Mouse (Mus musculus) limb, embryonic 14.5 days (tissue): ENCODE data around the gene Dip2c. TPM values are rescaled to one million over a fixed set of nuclear protein-coding genes. Genes with fewer than 3 reads are reported as not detected.

Experiments
- ATAC-seq: fragments of 200-750 bp; cut with Nextera tagmentation; 2 replicates; pipeline ENCODE4 v1.8.0; 2017; ENCODE audit warnings: low read depth, moderate number of reproducible peaks, moderate TSS enrichment; ENCODE audit not compliant: low FRiP score
- DNase-seq: peaks from one replicate; pipeline ENCODE4 v3.0.0-alpha.2; 2015; ENCODE audit warnings: low spot score
- H3K27ac ChIP-seq: fragments of 300-500 bp; sonication (generic); replicated peaks from 2 replicates; pipeline ENCODE4 v1.5.1; 2014; ENCODE audit warnings: low read depth, mild to moderate bottlenecking, low read length, moderate library complexity, mixed read lengths
- H3K27me3 ChIP-seq: fragments of 300-500 bp; sonication (generic); 2 replicates; pipeline ENCODE4 v1.6.1; 2014; ENCODE audit warnings: low read length, mixed read lengths; ENCODE audit not compliant: control insufficient read depth, insufficient read depth
- H3K36me3 ChIP-seq: fragments of 300-500 bp; sonication (generic); 2 replicates; pipeline ENCODE4 v1.6.1; 2014; ENCODE audit warnings: mild to moderate bottlenecking, low read length, moderate library complexity, mixed read lengths; ENCODE audit not compliant: control insufficient read depth, insufficient read depth
- H3K4me1 ChIP-seq: fragments of 300-500 bp; sonication (generic); 2 replicates; pipeline ENCODE4 v1.6.1; 2014; ENCODE audit warnings: antibody characterized with exemption, low read length, mixed read lengths; ENCODE audit not compliant: control insufficient read depth, insufficient read depth
- H3K4me2 ChIP-seq: fragments of 300-500 bp; sonication (generic); replicated peaks from 2 replicates; pipeline ENCODE4 v1.6.1; 2014; ENCODE audit warnings: low read depth, mild to moderate bottlenecking, low read length, moderate library complexity; ENCODE audit not compliant: severe bottlenecking
- H3K4me3 ChIP-seq: fragments of 300-500 bp; sonication (generic); replicated peaks from 2 replicates; pipeline ENCODE4 v1.5.1; 2014; ENCODE audit warnings: low read length
- H3K9ac ChIP-seq: fragments of 300-500 bp; sonication (generic); 2 replicates; pipeline ENCODE4 v1.6.1; 2014; ENCODE audit warnings: mild to moderate bottlenecking, low read depth, low read length, moderate library complexity; ENCODE audit not compliant: severe bottlenecking
- H3K9me3 ChIP-seq: fragments of 300-500 bp; sonication (generic); 2 replicates; pipeline ENCODE4 v1.6.1; 2016; ENCODE audit warnings: low read length; ENCODE audit not compliant: control insufficient read depth
- POLR2A ChIP-seq: fragments of 200-500 bp; IDR thresholded peaks from 2 replicates; pipeline ENCODE4 v1.8.0; 2012; ENCODE audit warnings: inconsistent platforms, mild to moderate bottlenecking, moderate library complexity, borderline replicate concordance; ENCODE audit not compliant: insufficient read depth, insufficient read length; ENCODE audit errors: extremely low read depth
- WGBS: fragments of 180-500 bp; shearing (Covaris S2); extraction: QIAGEN DNeasy Blood & Tissue Kit; methylation state at CpG from one replicate; pipeline ENCODE4 v1.1.7; 2014; 5-methylcytosine and 5-hydroxymethylcytosine counted together
- polyA plus RNA-seq, 2 experiments: library from polyadenylated mRNA; depleted of rRNA in 1 of 2; stranded (reverse) in 1 of 2; unstranded in 1 of 2; fragments of >200 nt; fragmentation: Nextera tagmentation in 1 of 2; extraction: Ambion mirVana in 1 of 2; gene quantifications; 2 replicates each; pipeline versions ENCODE4 v1.2.1 to v1.2.3; 2012 to 2014

Dip2c gene
- polyA plus RNA-seq, 2 experiments = 11.1 to 11.5 TPM

- no peak for TF ChIP-seq POLR2A
- no peak for ATAC-seq
- 78% methylated on average over 4 of the region's 4 CpGs for WGBS
These were observed 14.6 kb upstream of the Dip2c start for GRCm38 (mm10) chr13:9261748-9262147.

GRCm38 (mm10) chr13:9265516-9265915 is 10.8 kb upstream of the Dip2c start:
- H3K4me3 ChIP-seq = no peak overlapping the region
- H3K36me3 ChIP-seq = no peaks in the 10 kb centered on the region
- ATAC-seq (no peak), DNase-seq (no peak)
- no peak overlapping the region for H3K27ac ChIP-seq
- H3K27me3 ChIP-seq = no peaks in the 10 kb centered on the region
- no peaks in the 10 kb centered on the region for H3K9me3 ChIP-seq
- no peak overlapping the region for H3K4me2 ChIP-seq
- TF ChIP-seq POLR2A = no peak
- no peaks in the 10 kb centered on the region for H3K4me1 ChIP-seq
- no peak overlapping the region for H3K9ac ChIP-seq
- WGBS = 94% methylated on average over 5 of the region's 5 CpGs

More at GRCm38 (mm10) chr13:9261748-9262147, 14.6 kb upstream of the Dip2c start:
- Histone ChIP-seq H3K9me3 (no peaks in the 10 kb centered on the region), H3K4me1 (no peaks in the 10 kb centered on the region), H3K27ac (no peak overlapping the region), H3K36me3 (no peaks in the 10 kb centered on the region), H3K9ac (no peak overlapping the region), H3K4me3 (no peak overlapping the region), H3K27me3 (no peaks in the 10 kb centered on the region), H3K4me2 (no peak overlapping the region)
- no peak for DNase-seq

- no peak for TF ChIP-seq POLR2A
- 0% methylated on average over 23 of the region's 75 CpGs for WGBS
- ATAC-seq = peak; percentile 71
These were observed 710 bp downstream of the Dip2c start for GRCm38 (mm10) chr13:9276856-9277620.

GRCm38 (mm10) chr13:9277621-9277960 is 1.3 kb downstream of the Dip2c start:
- WGBS = 2% methylated on average over 15 of the region's 15 CpGs

More at GRCm38 (mm10) chr13:9276856-9277620, 710 bp downstream of the Dip2c start:
- H3K9me3 ChIP-seq = no peaks in the 10 kb centered on the region
- H3K9ac ChIP-seq = peak overlapping the region; percentile 97
- peak overlapping the region; percentile 89 for H3K4me3 ChIP-seq
- no peaks in the 10 kb centered on the region for H3K36me3 ChIP-seq
- H3K4me1 ChIP-seq = peaks cover 9% of the 10 kb centered on the region; the same call in 1 of the 2 replicates
- DNase-seq = peak; percentile 22
- H3K27ac ChIP-seq = peak overlapping the region; percentile 93
- H3K4me2 ChIP-seq = peak overlapping the region; percentile 82
- H3K27me3 ChIP-seq = no peaks in the 10 kb centered on the region

GRCm38 (mm10) chr13:9278636-9279035 is 2.3 kb downstream of the Dip2c start:
- no peak for TF ChIP-seq POLR2A
- no peak for DNase-seq
- ATAC-seq = no peak
- peaks cover 9% of the 10 kb centered on the region; the same call in 1 of the 2 replicates for H3K4me1 ChIP-seq
- 90% methylated on average over 5 of the region's 5 CpGs for WGBS
- no peaks in the 10 kb centered on the region for H3K9me3 ChIP-seq
- no peaks in the 10 kb centered on the region for H3K36me3 ChIP-seq
- no peak overlapping the region for H3K4me3 ChIP-seq
- peak overlapping the region; percentile 82; the same call in 1 of the 2 replicates for H3K4me2 ChIP-seq
- H3K27ac ChIP-seq = no peak overlapping the region
- no peak overlapping the region for H3K9ac ChIP-seq
- no peaks in the 10 kb centered on the region for H3K27me3 ChIP-seq

More at GRCm38 (mm10) chr13:9277621-9277960, 1.3 kb downstream of the Dip2c start:
- H3K27me3 ChIP-seq = no peaks in the 10 kb centered on the region
- H3K9me3 ChIP-seq = no peaks in the 10 kb centered on the region
- peak overlapping the region; percentile 82 for H3K4me2 ChIP-seq
- peak overlapping the region; percentile 89 for H3K4me3 ChIP-seq
- no peak for ATAC-seq
- H3K27ac ChIP-seq = no peak overlapping the region
- no peak for TF ChIP-seq POLR2A
- peak overlapping the region; percentile 97 for H3K9ac ChIP-seq
- H3K36me3 ChIP-seq = no peaks in the 10 kb centered on the region
- H3K4me1 ChIP-seq = peaks cover 9% of the 10 kb centered on the region; the same call in 1 of the 2 replicates
- DNase-seq = peak; percentile 38
